Comparison of ENCODE assay signal across 9 mouse cellular contexts in genomic region chr11:5063561-5064281, GRCm38 (mm10). TPM values are rescaled to one million over a fixed set of nuclear protein-coding genes. Genes with fewer than 3 reads are reported as not detected.
A peak's percentile ranks its signal among the peaks of the same experiment; 100 is the strongest.
DNase-seq lines count a peak whose midpoint lies in the region; ATAC-seq lines count a peak whose summit lies in the region.
"Had no signal": no experiment of that assay in that cellular context is flagged by ENCODE, and none has a peak within 500 bp of the region (broad histone marks: within the 10 kb centered on the region; RNA-seq: fewer than 3 reads in every experiment).

No protein-coding gene starts in this region.

- 50% methylated on average over 31 of the region's 31 CpGs for WGBS in hindbrain, embryonic 16.5 days
- WGBS in midbrain, embryonic 11.5 days = 52% methylated on average over 31 of the region's 31 CpGs

- H3K4me3 ChIP-seq in hindbrain, embryonic 16.5 days (ENCODE audit: low read length) = peak overlapping the region; percentile 64
- 0 out of 2 replicates have a peak overlapping the region, but pooled peaks have one; percentile 67 for H3K4me3 ChIP-seq in midbrain, embryonic 11.5 days (ENCODE audit: low read depth, low read length)

- peak; percentile 42 for DNase-seq in gastrocnemius, postnatal 14 days
- no peak for DNase-seq in gastrocnemius, postnatal 10 days
- peak; percentile 48 for DNase-seq in urinary bladder, adult 2 months (ENCODE audit: low spot score)
- DNase-seq in urinary bladder, postnatal 25 days (ENCODE audit: low spot score) = no peak
- DNase-seq in midbrain, embryonic 11.5 days (ENCODE audit: low spot score, missing footprints) = peak; percentile 88
- no peak for DNase-seq in yolk sac, embryonic 10.5 days (ENCODE audit: low spot score)
- no peak for DNase-seq in thymus, postnatal 4 days

- H3K27me3 ChIP-seq in hindbrain, embryonic 16.5 days (replicated peaks; ENCODE audit: control insufficient read depth, insufficient read depth, low read length) = peaks cover 41% of the 10 kb centered on the region
- peaks cover 60% of the 10 kb centered on the region for H3K27me3 ChIP-seq in midbrain, embryonic 11.5 days (ENCODE audit: control insufficient read depth, insufficient read depth, low read length)
- H3K27me3 ChIP-seq: Patski had no signal

- peaks cover 41% of the 10 kb centered on the region for H3K4me1 ChIP-seq in hindbrain, embryonic 16.5 days (ENCODE audit: control insufficient read depth, insufficient read depth, low read depth, low read length)
- peaks cover 34% of the 10 kb centered on the region for H3K4me1 ChIP-seq in midbrain, embryonic 11.5 days (ENCODE audit: control insufficient read depth, insufficient read depth, low read length)

- ATAC-seq in hindbrain, embryonic 16.5 days = no peak
- no peak for ATAC-seq in midbrain, embryonic 11.5 days (ENCODE audit: low FRiP score)
- ATAC-seq: Patski had no signal

- H3K9me3 ChIP-seq in hindbrain, embryonic 16.5 days (ENCODE audit: control insufficient read depth, low read length) = no peaks in the 10 kb centered on the region
- H3K9me3 ChIP-seq in midbrain, embryonic 11.5 days (ENCODE audit: control insufficient read depth, low read length) = no peaks in the 10 kb centered on the region; the same call in 1 of the 2 replicates

- H3K9ac ChIP-seq in hindbrain, embryonic 16.5 days (ENCODE audit: low read depth, low read length) = peak overlapping the region; percentile 73
- no peak overlapping the region for H3K9ac ChIP-seq in midbrain, embryonic 11.5 days (ENCODE audit: low read length)

- peaks cover 14% of the 10 kb centered on the region for H3K36me3 ChIP-seq in hindbrain, embryonic 16.5 days (ENCODE audit: control insufficient read depth, insufficient read depth, low read length)
- H3K36me3 ChIP-seq in midbrain, embryonic 11.5 days (ENCODE audit: control insufficient read depth, insufficient read depth, low read length) = peaks cover 8% of the 10 kb centered on the region

- peak overlapping the region; percentile 90 for H3K4me2 ChIP-seq in hindbrain, embryonic 16.5 days (ENCODE audit: low read length)
- H3K4me2 ChIP-seq in midbrain, embryonic 11.5 days = peak overlapping the region; percentile 83

- intact Hi-C loops in gastrocnemius, postnatal 14 days (cut with DNase I; ENCODE audit: low total_unique reads) = no loop called here

- H3K27ac ChIP-seq in hindbrain, embryonic 16.5 days (ENCODE audit: low read depth, low read length) = no peak overlapping the region
- no peak overlapping the region for H3K27ac ChIP-seq in midbrain, embryonic 11.5 days (ENCODE audit: low read depth, low read length)

RNA-seq across cellular contexts. Expression of gene Gas2l1, which starts 1.4 kb away (rescaled TPM):
- 10 to 100 TPM in 1 of 2 experiments, 1 to 10 TPM in 1; 8.4 to 12.0 TPM for total RNA-seq in gastrocnemius, postnatal 14 days (2021)
- 10 to 100 TPM; 12.9 to 15.5 TPM for total RNA-seq in gastrocnemius, postnatal 10 days (2021)
- polyA plus RNA-seq in urinary bladder, adult 2 months (2012; rRNA removed) = 45.8 and 50.5 TPM in 2 replicates
- polyA plus RNA-seq in hindbrain, embryonic 16.5 days (2015; fragmentation: Nextera tagmentation; extraction: Ambion mirVana) = 19.1 and 21.6 TPM in 2 replicates
- polyA plus RNA-seq in midbrain, embryonic 11.5 days (2014; fragmentation: Nextera tagmentation; extraction: Ambion mirVana) = 19.4 and 23.1 TPM in 2 replicates

RNA-seq across cellular contexts. Expression of gene Rasl10a, which starts 5.8 kb away (rescaled TPM):
- total RNA-seq in gastrocnemius, postnatal 14 days (2021) = under 1 TPM in 1 of 2 experiments, not detected in 1; 0.25 TPM
- under 1 TPM; 0.42 to 0.56 TPM for total RNA-seq in gastrocnemius, postnatal 10 days (2021)
- 2.0 and 3.6 TPM in 2 replicates for polyA plus RNA-seq in urinary bladder, adult 2 months (2012; rRNA removed)
- polyA plus RNA-seq in hindbrain, embryonic 16.5 days (2015; fragmentation: Nextera tagmentation; extraction: Ambion mirVana) = 2.0 TPM in 2 replicates
- polyA plus RNA-seq in midbrain, embryonic 11.5 days (2014; fragmentation: Nextera tagmentation; extraction: Ambion mirVana) = 0.19 and 0.37 TPM in 2 replicates

RNA-seq across cellular contexts. Expression of gene Rhbdd3, which starts 35.0 kb away (rescaled TPM):
- total RNA-seq in gastrocnemius, postnatal 14 days (2021) = 10 to 100 TPM; 17.8 to 20.2 TPM
- 10 to 100 TPM; 21.5 to 24.8 TPM for total RNA-seq in gastrocnemius, postnatal 10 days (2021)
- 17.5 and 20.1 TPM in 2 replicates for polyA plus RNA-seq in urinary bladder, adult 2 months (2012; rRNA removed)
- 43.3 and 45.0 TPM in 2 replicates for polyA plus RNA-seq in hindbrain, embryonic 16.5 days (2015; fragmentation: Nextera tagmentation; extraction: Ambion mirVana)
- polyA plus RNA-seq in midbrain, embryonic 11.5 days (2014; fragmentation: Nextera tagmentation; extraction: Ambion mirVana) = 20.4 and 21.3 TPM in 2 replicates

RNA-seq across cellular contexts. Expression of gene Ewsr1, which starts 35.3 kb away (rescaled TPM):
- total RNA-seq in gastrocnemius, postnatal 14 days (2021) = 10 to 100 TPM; 87.0 to 90.4 TPM
- 100 to 1,000 TPM; 141 to 189 TPM for total RNA-seq in gastrocnemius, postnatal 10 days (2021)
- polyA plus RNA-seq in urinary bladder, adult 2 months (2012; rRNA removed) = 248 and 346 TPM in 2 replicates
- 520 and 571 TPM in 2 replicates for polyA plus RNA-seq in hindbrain, embryonic 16.5 days (2015; fragmentation: Nextera tagmentation; extraction: Ambion mirVana)
- polyA plus RNA-seq in midbrain, embryonic 11.5 days (2014; fragmentation: Nextera tagmentation; extraction: Ambion mirVana) = 419 and 422 TPM in 2 replicates

Comparison
In these comparisons a context has a peak if more than half of its experiments do, and no peak if none do; other contexts are left out.
1. DNase-seq: peak in gastrocnemius, postnatal 14 days (single experiment), urinary bladder, adult 2 months (single experiment) and midbrain, embryonic 11.5 days (single experiment); none in gastrocnemius, postnatal 10 days (single experiment), urinary bladder, postnatal 25 days (single experiment), yolk sac, embryonic 10.5 days (single experiment) and thymus, postnatal 4 days (single experiment).